Mouse (Mus musculus): ENCODE measurements at regions not wholly inside any gene's neighbourhood (a gene's known extent, or its start where the extent isn't known, plus 50 kb on each side); places are given as distances from the start of the nearest gene placed in this dataset.

GRCm38 (mm10) chr10:111419375-111420194 is 53.4 kb upstream of the Nap1l1 start:
- DNase-seq (ENCODE audit: low spot score in 2 of 2): peak; percentile 20 to 21

GRCm38 (mm10) chr10:111420195-111420838 is 52.7 kb upstream of the Nap1l1 start:
- DNase-seq (ENCODE audit: low spot score in 2 of 2): peak in 1 of 2 experiments; percentile 33

GRCm38 (mm10) chr10:111422057-111422456 is 51.0 kb upstream of the Nap1l1 start:
- DNase-seq (ENCODE audit: low spot score in 2 of 2): no peak

GRCm38 (mm10) chr10:111422649-111423048 is 50.4 kb upstream of the Nap1l1 start:
- peak; percentile 72 for DNase-seq (ENCODE audit: low spot score in 2 of 2)

All from frontal cortex, postnatal 36 days (tissue).